Mouse (Mus musculus): ENCODE results near the gene Cpa4.

DNA sequence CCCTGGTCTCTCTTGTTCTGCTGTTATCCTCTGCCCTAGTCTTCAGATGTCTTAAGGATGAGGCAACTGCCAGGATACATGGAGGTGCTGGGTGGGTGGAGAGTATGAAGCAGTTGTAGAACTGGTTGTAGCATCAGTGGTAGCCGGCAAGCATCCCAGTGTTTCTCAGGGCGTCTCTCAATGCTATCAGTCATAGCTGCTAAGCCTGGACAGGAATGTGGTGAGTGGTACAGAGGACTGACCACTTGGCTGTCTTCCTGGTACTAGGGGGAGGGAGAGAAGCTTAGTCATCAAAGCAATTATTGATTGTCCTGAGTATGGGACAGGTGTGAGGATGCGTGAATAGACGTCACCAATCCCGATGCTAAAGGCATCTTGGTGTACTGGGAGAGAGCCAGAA lies 1.8 kb downstream of the Cpa4 start:
- no peak for TF ChIP-seq CTCF (IDR thresholded peaks at IDR 0.05; ENCODE audit: control insufficient read depth, insufficient read depth, insufficient read length)
- peak; percentile 64 for TF ChIP-seq MYOD1 (IDR thresholded peaks at IDR 0.05; ENCODE audit: control insufficient read depth, insufficient read length, low read depth)
- TF ChIP-seq CEBPB (IDR thresholded peaks at IDR 0.05; ENCODE audit: low read depth) = no peak
